13 mouse cellular contexts compared by ENCODE assay signal in the genomic region with DNA sequence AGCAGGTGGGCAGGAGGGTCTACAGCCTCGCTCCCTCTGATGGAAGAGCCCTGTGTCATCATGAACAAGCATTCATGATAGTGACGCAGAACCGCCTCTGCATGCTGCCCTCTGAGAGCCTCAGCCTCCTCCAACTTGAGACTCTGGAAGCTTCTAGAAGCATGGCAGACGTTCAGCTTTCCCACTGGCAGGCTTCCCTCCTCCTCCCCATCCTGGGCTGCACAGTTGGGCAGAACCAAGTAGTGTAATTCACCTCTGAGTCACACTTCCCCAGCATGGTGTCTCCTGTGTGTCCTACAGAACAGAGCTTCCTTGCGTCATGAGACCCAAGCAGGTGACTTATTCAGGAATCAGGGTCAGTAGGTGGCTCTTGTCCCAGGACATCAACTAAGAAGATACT.
DNase-seq lines count a peak whose midpoint lies in the region; ATAC-seq and TF ChIP-seq lines count a peak whose summit lies in the region.
"Had no signal": no experiment of that assay in that cellular context is flagged by ENCODE, and none has a peak within 500 bp of the region (broad histone marks: within the 10 kb centered on the region; RNA-seq: fewer than 3 reads in every experiment).

No protein-coding gene starts in this region.

- H3K4me1 ChIP-seq in forebrain, embryonic 10.5 days, result peaks cover 36% of the 10 kb centered on the region
- peaks cover 19% of the 10 kb centered on the region for H3K4me1 ChIP-seq in forebrain, embryonic 13.5 days
- no peaks in the 10 kb centered on the region for H3K4me1 ChIP-seq in liver, embryonic 12.5 days
- peaks cover 11% of the 10 kb centered on the region; the same call in 1 of the 2 replicates for H3K4me1 ChIP-seq in forebrain, postnatal 0 days (ENCODE audit: insufficient read depth)
- H3K4me1 ChIP-seq: liver, embryonic 13.5 days had no signal

- TF ChIP-seq CTCF in forebrain, postnatal 0 days (IDR thresholded peaks at IDR 0.05; ENCODE audit: low read depth), result no peak

- H3K27ac ChIP-seq in forebrain, embryonic 10.5 days, result 0 out of 2 replicates have a peak overlapping the region, but pooled peaks have one; percentile 3
- no peak overlapping the region for H3K27ac ChIP-seq in forebrain, embryonic 13.5 days
- no peak overlapping the region for H3K27ac ChIP-seq in liver, embryonic 12.5 days
- no peak overlapping the region for H3K27ac ChIP-seq in forebrain, postnatal 0 days (ENCODE audit: low read depth, low read length)
- H3K27ac ChIP-seq: liver, embryonic 13.5 days; midbrain, embryonic 12.5 days had no signal

- no peak for DNase-seq in forebrain, embryonic 10.5 days (ENCODE audit: extremely low spot score, low spot score)
- peak; percentile 16 for DNase-seq in MN1 (ENCODE audit: low spot score)
- DNase-seq in cerebellum, postnatal 25 days, result peak; percentile 64 to 72
- peak; percentile 45 to 47 for DNase-seq in left cerebral cortex, postnatal 10 days (ENCODE audit: extremely low spot score in 1 of 2, low spot score in 2 of 2)
- DNase-seq in forebrain, postnatal 0 days, result no peak
- no peak for DNase-seq in kidney, postnatal 25 days
- DNase-seq: kidney, postnatal 14 days; liver, embryonic 13.5 days; thymus, adult 18-20 months had no signal

- no peaks in the 10 kb centered on the region for H3K36me3 ChIP-seq in forebrain, embryonic 10.5 days (replicated peaks)
- no peaks in the 10 kb centered on the region for H3K36me3 ChIP-seq in forebrain, embryonic 13.5 days (ENCODE audit: poor library complexity, severe bottlenecking)
- no peaks in the 10 kb centered on the region for H3K36me3 ChIP-seq in liver, embryonic 12.5 days
- H3K36me3 ChIP-seq in forebrain, postnatal 0 days (ENCODE audit: insufficient read depth), result no peaks in the 10 kb centered on the region
- H3K36me3 ChIP-seq: liver, embryonic 13.5 days; midbrain, embryonic 12.5 days had no signal

- H3K9me3 ChIP-seq in forebrain, embryonic 10.5 days, result no peaks in the 10 kb centered on the region; the same call in 1 of the 2 replicates
- H3K9me3 ChIP-seq in forebrain, embryonic 13.5 days (replicated peaks), result no peaks in the 10 kb centered on the region
- no peaks in the 10 kb centered on the region for H3K9me3 ChIP-seq in liver, embryonic 12.5 days (replicated peaks)
- no peaks in the 10 kb centered on the region for H3K9me3 ChIP-seq in forebrain, postnatal 0 days (ENCODE audit: low read length)
- H3K9me3 ChIP-seq: liver, embryonic 13.5 days; midbrain, embryonic 12.5 days had no signal

- H3K27me3 ChIP-seq in forebrain, embryonic 10.5 days (ENCODE audit: poor library complexity, severe bottlenecking), result peaks cover 20% of the 10 kb centered on the region
- no peaks in the 10 kb centered on the region for H3K27me3 ChIP-seq in forebrain, embryonic 13.5 days
- H3K27me3 ChIP-seq in liver, embryonic 12.5 days (replicated peaks), result no peaks in the 10 kb centered on the region; the same call in 1 of the 2 replicates
- no peaks in the 10 kb centered on the region for H3K27me3 ChIP-seq in forebrain, postnatal 0 days (ENCODE audit: insufficient read depth, low read length)
- H3K27me3 ChIP-seq: liver, embryonic 13.5 days had no signal

- no peak overlapping the region for H3K4me2 ChIP-seq in forebrain, embryonic 13.5 days
- H3K4me2 ChIP-seq in liver, embryonic 12.5 days, result no peak overlapping the region
- H3K4me2 ChIP-seq in forebrain, postnatal 0 days (ENCODE audit: low read depth), result no peak overlapping the region
- H3K4me2 ChIP-seq: liver, embryonic 13.5 days; midbrain, embryonic 12.5 days had no signal

- H3K9ac ChIP-seq in forebrain, embryonic 13.5 days, result no peak overlapping the region
- no peak overlapping the region for H3K9ac ChIP-seq in liver, embryonic 12.5 days
- H3K9ac ChIP-seq in forebrain, postnatal 0 days, result no peak overlapping the region
- H3K9ac ChIP-seq: liver, embryonic 13.5 days; midbrain, embryonic 12.5 days had no signal

- no peak for ATAC-seq in forebrain, embryonic 13.5 days
- no peak for ATAC-seq in liver, embryonic 12.5 days
- no peak for ATAC-seq in forebrain, postnatal 0 days
- ATAC-seq: forebrain, embryonic 16.5 days had no signal

- H3K4me3 ChIP-seq in forebrain, embryonic 10.5 days, result no peak overlapping the region
- H3K4me3 ChIP-seq in forebrain, embryonic 13.5 days, result no peak overlapping the region
- H3K4me3 ChIP-seq in liver, embryonic 12.5 days, result no peak overlapping the region
- no peak overlapping the region for H3K4me3 ChIP-seq in forebrain, postnatal 0 days (ENCODE audit: low read depth, low read length)
- H3K4me3 ChIP-seq: liver, embryonic 13.5 days; midbrain, embryonic 12.5 days had no signal

- 91% methylated on average over 5 of the region's 5 CpGs for WGBS in forebrain, embryonic 10.5 days
- 95% methylated on average over 5 of the region's 5 CpGs for WGBS in forebrain, embryonic 13.5 days
- WGBS in liver, embryonic 12.5 days (ENCODE audit: insufficient replicate concordance), result 64% methylated on average over 5 of the region's 5 CpGs
- WGBS in forebrain, postnatal 0 days, result 85% methylated on average over 5 of the region's 5 CpGs

- intact Hi-C loops in left cerebral cortex, postnatal 10 days (cut with DNase I), result no loop called here

Comparison
In these comparisons a context has a peak if more than half of its experiments do, and no peak if none do; other contexts are left out.
1. DNase-seq: peak in MN1 (single experiment), cerebellum, postnatal 25 days (2 of 2) and left cerebral cortex, postnatal 10 days (2 of 2); none in forebrain, embryonic 10.5 days (single experiment), forebrain, postnatal 0 days (single experiment) and kidney, postnatal 25 days (0 of 2).